Mouse (Mus musculus) CH12.LX (cell line): ENCODE data around the gene Pofut1. TPM values are rescaled to one million over a fixed set of nuclear protein-coding genes. Genes with fewer than 3 reads are reported as not detected.

Source experiments
- DNase-seq: peaks from one replicate; pipeline ENCODE4 v3.0.0-alpha.2; 2013; ENCODE audit errors: extremely low read depth
- H3K27ac ChIP-seq: 2 replicates; pipeline ENCODE4 v1.5.1; 2012; ENCODE audit warnings: low read depth, mild to moderate bottlenecking, control low read depth, moderate library complexity; ENCODE audit not compliant: insufficient read depth
- H3K27me3 ChIP-seq: replicated peaks from 2 replicates; pipeline ENCODE3; 2012; ENCODE audit warnings: inconsistent platforms
- H3K36me3 ChIP-seq, 2 experiments: replicated peaks in 1 of 2; 2 replicates each; pipeline versions ENCODE3 to v1.6.1; 2012; ENCODE audit warnings: inconsistent platforms in 1 of 2, low read length in 1 of 2, mild to moderate bottlenecking in 1 of 2, mixed read lengths in 1 of 2, moderate library complexity in 1 of 2; ENCODE audit not compliant: control insufficient read depth in 1 of 2, insufficient read depth in 1 of 2
- H3K4me1 ChIP-seq, 2 experiments: 2 replicates each; pipeline ENCODE4 v1.6.1; 2012; ENCODE audit warnings: inconsistent platforms in 1 of 2, moderate library complexity in 1 of 2; ENCODE audit not compliant: insufficient read depth in 2 of 2, control insufficient read depth in 1 of 2
- H3K4me2 ChIP-seq: 2 replicates; pipeline ENCODE4 v1.6.1; 2012; ENCODE audit warnings: low read depth, mild to moderate bottlenecking, control low read depth; ENCODE audit not compliant: poor library complexity, insufficient read depth, severe bottlenecking
- H3K4me3 ChIP-seq, 3 experiments: fragments of 150-350 bp in 1 of 3; sonication (generic) in 1 of 3; replicated peaks in 1 of 3; 2 replicates each; pipeline versions ENCODE3 to v1.5.1; 2011 to 2012; ENCODE audit warnings: low read depth in 2 of 3, low read length in 2 of 3, mild to moderate bottlenecking in 2 of 3, moderate library complexity in 2 of 3, control low read depth in 1 of 3, improper control_type of control experiment in 1 of 3, inconsistent platforms in 1 of 3, mixed read lengths in 1 of 3; ENCODE audit not compliant: poor library complexity in 1 of 3
- H3K79me2 ChIP-seq: replicated peaks from 2 replicates; pipeline ENCODE4 v1.6.1; 2012; ENCODE audit warnings: mild to moderate bottlenecking, moderate library complexity; ENCODE audit not compliant: control insufficient read depth, poor library complexity, insufficient read depth, severe bottlenecking; ENCODE audit errors: extremely low read depth
- H3K9ac ChIP-seq: 2 replicates; pipeline ENCODE4 v1.6.1; 2012; ENCODE audit warnings: low read depth, mild to moderate bottlenecking, control low read depth, moderate library complexity; ENCODE audit not compliant: insufficient read depth
- H3K9me3 ChIP-seq: replicated peaks from 2 replicates; pipeline ENCODE3; 2012; ENCODE audit warnings: low read length, inconsistent platforms, mixed read lengths
- BHLHE40 ChIP-seq: IDR thresholded peaks from 2 replicates; pipeline ENCODE4 v1.6.1; 2011; ENCODE audit warnings: mild to moderate bottlenecking, low read depth, low read length, improper control_type of control experiment
- CHD1 ChIP-seq: IDR thresholded peaks from 2 replicates; pipeline ENCODE4 v1.6.1; 2012; ENCODE audit warnings: low read depth, low read length, improper control_type of control experiment, inconsistent platforms
- CHD2 ChIP-seq: IDR thresholded peaks from 2 replicates; pipeline ENCODE4 v1.6.1; 2011; ENCODE audit warnings: low read length, improper control_type of control experiment
- CTCF ChIP-seq, 2 experiments: IDR thresholded peaks in 1 of 2; conservative IDR thresholded peaks in 1 of 2; 2 replicates each; pipeline ENCODE4 v1.5.1; 2011 to 2012; ENCODE audit warnings: low read depth in 2 of 2, low read length in 2 of 2, improper control_type of control experiment in 1 of 2, inconsistent platforms in 1 of 2, mild to moderate bottlenecking in 1 of 2, moderate library complexity in 1 of 2
- ELF1 ChIP-seq: IDR thresholded peaks from 2 replicates; pipeline ENCODE4 v1.6.1; 2014; ENCODE audit warnings: low read depth, mild to moderate bottlenecking, inconsistent platforms, low read length, improper control_type of control experiment
- JUN ChIP-seq: IDR thresholded peaks from 2 replicates; pipeline ENCODE4 v1.6.1; 2011; ENCODE audit warnings: low read depth, mild to moderate bottlenecking, low read length, improper control_type of control experiment, moderate library complexity; ENCODE audit not compliant: insufficient read depth
- JUND ChIP-seq: conservative IDR thresholded peaks from 2 replicates; pipeline ENCODE4 v1.6.1; 2011; ENCODE audit warnings: low read depth, low read length, improper control_type of control experiment
- KAT2A ChIP-seq: IDR thresholded peaks from 2 replicates; pipeline ENCODE4 v1.6.1; 2012; ENCODE audit warnings: low read length, improper control_type of control experiment, inconsistent platforms; ENCODE audit not compliant: insufficient replicate concordance
- MAFK ChIP-seq: IDR thresholded peaks from 2 replicates; pipeline ENCODE4 v1.6.1; 2011; ENCODE audit warnings: low read length, improper control_type of control experiment; ENCODE audit not compliant: insufficient replicate concordance
- MXI1 ChIP-seq: IDR thresholded peaks from 2 replicates; pipeline ENCODE4 v1.6.1; 2011; ENCODE audit warnings: mild to moderate bottlenecking, low read depth, low read length, improper control_type of control experiment
- NRF1 ChIP-seq: IDR thresholded peaks from 2 replicates; pipeline ENCODE4 v1.6.1; 2014; ENCODE audit warnings: low read depth, mild to moderate bottlenecking, inconsistent platforms, low read length, improper control_type of control experiment, moderate library complexity
- POLR2A ChIP-seq: IDR thresholded peaks from 2 replicates; pipeline ENCODE4 v1.6.1; 2011; ENCODE audit warnings: low read depth, mild to moderate bottlenecking, improper control_type of control experiment, low read length
- POLR2AphosphoS2 ChIP-seq: IDR thresholded peaks from 2 replicates; pipeline ENCODE4 v1.6.1; 2011; ENCODE audit warnings: low read depth, low read length, improper control_type of control experiment
- RAD21 ChIP-seq: IDR thresholded peaks from 2 replicates; pipeline ENCODE4 v1.6.1; 2011; ENCODE audit warnings: low read depth, mild to moderate bottlenecking, low read length, improper control_type of control experiment, moderate library complexity
- SIN3A ChIP-seq: IDR thresholded peaks from 2 replicates; pipeline ENCODE4 v1.6.1; 2012; ENCODE audit warnings: low read length, improper control_type of control experiment, inconsistent platforms
- SMC3 ChIP-seq: IDR thresholded peaks from 2 replicates; pipeline ENCODE4 v1.6.1; 2011; ENCODE audit warnings: low read depth, low read length, improper control_type of control experiment
- TBP ChIP-seq: conservative IDR thresholded peaks from 2 replicates; pipeline ENCODE4 v1.6.1; 2011; ENCODE audit warnings: low read depth, low read length, improper control_type of control experiment
- TCF12 ChIP-seq: IDR thresholded peaks from 2 replicates; pipeline ENCODE4 v1.6.1; 2014; ENCODE audit warnings: low read depth, mild to moderate bottlenecking, inconsistent platforms, low read length, improper control_type of control experiment
- UBTF ChIP-seq: IDR thresholded peaks from 2 replicates; pipeline ENCODE4 v1.6.1; 2012; ENCODE audit warnings: low read depth, mild to moderate bottlenecking, inconsistent platforms, low read length, improper control_type of control experiment, moderate library complexity
- USF2 ChIP-seq: conservative IDR thresholded peaks from 2 replicates; pipeline ENCODE4 v1.6.1; 2011; ENCODE audit warnings: low read depth, low read length, improper control_type of control experiment
- ZKSCAN1 ChIP-seq: IDR thresholded peaks from 2 replicates; pipeline ENCODE4 v1.6.1; 2012; ENCODE audit warnings: low read depth, inconsistent platforms, low read length, improper control_type of control experiment, borderline replicate concordance
- ZMIZ1 ChIP-seq: IDR thresholded peaks from 2 replicates; pipeline ENCODE4 v1.6.1; 2012; ENCODE audit warnings: low read depth, mild to moderate bottlenecking, inconsistent platforms, low read length, improper control_type of control experiment
- ZNF384 ChIP-seq: IDR thresholded peaks from 2 replicates; pipeline ENCODE4 v1.6.1; 2012; ENCODE audit warnings: low read depth, low read length, improper control_type of control experiment, inconsistent platforms
- dilution Hi-C: fragments of 300-500 bp; cut with MboI; formaldehyde crosslinking; loops from 2 replicates; pipeline ENCODE4 v1.14.3; 2020; ENCODE audit warnings: low sequenced_read_pairs; ENCODE audit not compliant: extremely low pct_unique_long_range_greater_than_20kb, extremely low pct_ligation_motif_present
- in situ Hi-C: fragments of 300-500 bp; cut with MboI; formaldehyde crosslinking; loops from 3 replicates; pipeline ENCODE4 v1.14.3; 2019; ENCODE audit warnings: low sequenced_read_pairs, low pct_ligation_motif_present, low pct_unique_long_range_greater_than_20kb, mixed read lengths
- polyA plus RNA-seq: library from polyadenylated mRNA; unstranded; fragments of >175 nt; gene quantifications from 2 replicates; pipeline ENCODE4 v1.2.1, GENCODE M21; 2012; ENCODE audit warnings: low read depth; ENCODE audit not compliant: insufficient read length
- total RNA-seq, 2 experiments: library from RNA; depleted of rRNA; stranded (reverse); fragments of 300-350 nt in 1 of 2; fragments of >200 nt in 1 of 2; gene quantifications; 2 replicates each; pipeline ENCODE4 v1.2.3; 2012 to 2014

Pofut1 gene
- total and polyA plus RNA-seq, 3 experiments = 15.0 to 25.6 (median 22.8) TPM

GRCm38 (mm10) chr2:153308586-153308985 lies 67.3 kb downstream of the Pofut1 start:
- in situ Hi-C loops = loop anchor here (10.0 kb wide), 1 partner anchor 86 kb away; no protein-coding TSS in a partner anchor
- no peaks in the 10 kb centered on the region; the same call in 1 of the 2 replicates for H3K79me2 ChIP-seq
- no peaks in the 10 kb centered on the region for H3K9me3 ChIP-seq
- dilution Hi-C loops = no loop called here
- no peaks in the 10 kb centered on the region for H3K27me3 ChIP-seq
- H3K9ac ChIP-seq = no peak overlapping the region
- TF ChIP-seq MAFK (no peak), UBTF (no peak), ZKSCAN1 (no peak), POLR2A (no peak), NRF1 (no peak), JUND (no peak), ZMIZ1 (no peak), TBP (no peak), KAT2A (no peak), ELF1 (no peak), ZNF384 (no peak), USF2 (no peak), CHD1 (no peak)
- H3K4me1 ChIP-seq = peaks cover 0 to 16% of the 10 kb centered on the region in 2 experiments; a peak in 2 of 4 replicates
- H3K36me3 ChIP-seq = peaks cover 0 to 36% of the 10 kb centered on the region in 2 experiments
- H3K4me3 ChIP-seq = no peak overlapping the region
- no peak overlapping the region for H3K4me2 ChIP-seq
- DNase-seq = no peak
- H3K27ac ChIP-seq = no peak overlapping the region

DNA sequence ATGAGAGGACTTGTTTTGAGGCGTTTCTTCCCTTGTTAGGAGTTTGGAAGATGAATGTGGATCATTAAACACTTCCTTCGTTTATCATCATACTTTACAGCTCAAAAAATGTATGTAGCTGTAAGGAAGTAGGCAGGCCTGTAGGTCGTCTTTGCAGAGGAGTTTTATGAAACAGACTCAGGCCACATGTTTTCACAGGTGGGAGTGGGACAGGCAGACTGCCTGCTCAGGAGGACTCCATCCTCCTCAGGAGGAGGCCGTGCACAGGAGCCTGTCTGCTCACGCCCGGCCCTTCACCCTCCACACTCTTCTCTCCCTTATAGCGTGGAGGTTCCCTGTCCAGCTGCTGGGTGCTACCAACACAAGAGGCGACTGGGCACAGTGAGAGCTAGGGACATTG lies 67.8 kb downstream of the Pofut1 start:
- Histone ChIP-seq H3K4me3 (no peak overlapping the region), H3K9me3 (no peaks in the 10 kb centered on the region), H3K36me3 (peaks cover 0 to 36% of the 10 kb centered on the region in 2 experiments), H3K27me3 (no peaks in the 10 kb centered on the region), H3K4me1 (peaks cover 0 to 19% of the 10 kb centered on the region in 2 experiments; a peak in 2 of 4 replicates), H3K27ac (no peak overlapping the region), H3K4me2 (no peak overlapping the region), H3K9ac (no peak overlapping the region), H3K79me2 (no peaks in the 10 kb centered on the region; the same call in 1 of the 2 replicates)
- DNase-seq = no peak
- dilution Hi-C loops (no loop called here), in situ Hi-C loops (loop anchor here (10.0 kb wide), 1 partner anchor 86 kb away; no protein-coding TSS in a partner anchor)
- TF ChIP-seq JUN (no peak), BHLHE40 (no peak), RAD21 (no peak), CHD2 (no peak), ZMIZ1 (no peak), POLR2A (no peak), CTCF (conservative IDR thresholded peaks at IDR 0.05 in 1 of 2, IDR thresholded peaks at IDR 0.05 in 1 of 2; ENCODE audit: low read depth in 2 of 2, low read length in 2 of 2) (no peak), USF2 (no peak), MAFK (no peak), JUND (no peak), SIN3A (no peak), TCF12 (no peak), MXI1 (no peak), ELF1 (no peak), SMC3 (no peak), POLR2AphosphoS2 (no peak), ZNF384 (no peak)
